Mouse (Mus musculus): ENCODE data around the gene Lpxn.

DNA sequence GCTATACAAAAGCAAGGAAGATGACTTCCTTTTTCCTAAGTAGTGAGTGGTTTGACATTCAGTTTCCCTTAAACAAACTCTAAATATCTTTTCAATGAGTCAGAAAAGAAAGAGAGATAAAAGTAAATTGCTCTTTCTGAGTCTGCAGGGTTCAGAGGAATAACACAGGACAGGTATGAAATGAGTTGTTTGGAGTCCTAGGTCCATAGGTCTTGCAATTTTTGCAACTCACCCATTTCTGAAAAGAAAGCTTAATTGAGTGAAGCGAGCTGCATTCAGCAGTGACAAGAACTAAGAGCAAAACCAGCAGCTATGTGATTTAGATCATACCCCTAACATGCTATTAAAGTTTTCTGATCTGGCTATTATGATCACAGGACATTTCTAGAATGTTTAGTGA is 35.6 kb downstream of the Lpxn start:
- no peak for TF ChIP-seq CTCF (IDR thresholded peaks at IDR 0.05; ENCODE audit: extremely low read depth, insufficient read depth, insufficient read length, insufficient replicate concordance)
- no peak for TF ChIP-seq POLR2A (IDR thresholded peaks at IDR 0.05; ENCODE audit: low read depth, low read length)
